Mouse (Mus musculus): Measurements from ENCODE around the gene Shoc2.
A peak's percentile ranks its signal among the peaks of the same experiment; 100 is the strongest.
"Not testable (repeated sequence)": the region's sequence is repeated elsewhere in the genome, so short reads cannot be mapped to it uniquely, and the experiment has no call there.

The Shoc2 gene

DNA sequence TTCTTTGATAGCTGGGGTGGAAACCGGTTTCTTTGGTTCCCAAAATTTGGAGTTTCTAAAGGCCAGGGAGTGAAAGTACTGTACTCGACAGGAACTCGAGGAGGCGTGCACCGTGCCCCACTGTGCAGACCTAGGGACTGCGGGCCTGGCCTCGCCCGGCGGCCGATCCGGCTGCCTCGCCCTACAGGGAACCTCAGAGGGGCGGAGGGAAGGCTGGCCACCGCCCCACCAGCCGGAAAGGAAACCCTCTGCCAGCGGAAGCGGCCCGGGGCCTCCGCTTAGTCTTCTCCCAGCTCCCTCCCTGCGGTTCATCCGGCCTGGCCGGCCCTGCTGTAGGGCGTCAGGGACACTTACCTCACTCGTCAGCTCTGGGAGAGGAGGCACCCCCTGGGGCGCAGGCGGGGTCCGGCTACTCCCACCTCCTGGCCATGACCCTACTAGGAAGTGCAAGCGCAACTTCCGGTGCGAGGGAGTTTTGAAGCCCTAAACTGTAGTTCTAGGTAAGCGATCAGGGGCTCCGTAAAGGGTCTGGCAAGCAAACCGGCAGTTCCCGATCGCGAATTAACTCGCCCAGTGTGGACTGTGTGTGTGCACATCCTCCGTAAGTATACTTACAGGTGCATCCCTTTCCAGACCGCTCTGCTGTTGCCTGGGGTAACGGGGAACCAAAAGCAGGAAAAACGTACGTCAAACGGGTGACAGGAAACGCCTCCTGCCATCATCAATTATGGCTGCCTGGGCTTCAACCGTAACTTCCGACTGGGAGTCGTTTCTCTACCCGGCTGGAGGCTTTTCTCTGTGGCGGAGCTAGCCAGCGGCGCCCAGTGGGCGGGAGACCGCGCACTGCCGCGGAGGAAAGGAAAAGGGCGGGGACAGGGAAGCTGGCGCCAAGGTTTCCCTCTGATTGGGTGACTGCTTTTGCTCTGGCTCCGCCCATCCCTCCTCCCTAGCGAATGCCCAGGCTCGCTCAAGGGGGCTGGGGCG lies at the start of gene Shoc2, which contains the start of gene Bbip1:
Shoc2 (plus strand) TSS at position 505 of the 984 bp plus-strand sequence.
Bbip1 (minus strand) TSS at position 826 of the 984 bp plus-strand sequence.
- DNase-seq = peak; percentile 99

DNA sequence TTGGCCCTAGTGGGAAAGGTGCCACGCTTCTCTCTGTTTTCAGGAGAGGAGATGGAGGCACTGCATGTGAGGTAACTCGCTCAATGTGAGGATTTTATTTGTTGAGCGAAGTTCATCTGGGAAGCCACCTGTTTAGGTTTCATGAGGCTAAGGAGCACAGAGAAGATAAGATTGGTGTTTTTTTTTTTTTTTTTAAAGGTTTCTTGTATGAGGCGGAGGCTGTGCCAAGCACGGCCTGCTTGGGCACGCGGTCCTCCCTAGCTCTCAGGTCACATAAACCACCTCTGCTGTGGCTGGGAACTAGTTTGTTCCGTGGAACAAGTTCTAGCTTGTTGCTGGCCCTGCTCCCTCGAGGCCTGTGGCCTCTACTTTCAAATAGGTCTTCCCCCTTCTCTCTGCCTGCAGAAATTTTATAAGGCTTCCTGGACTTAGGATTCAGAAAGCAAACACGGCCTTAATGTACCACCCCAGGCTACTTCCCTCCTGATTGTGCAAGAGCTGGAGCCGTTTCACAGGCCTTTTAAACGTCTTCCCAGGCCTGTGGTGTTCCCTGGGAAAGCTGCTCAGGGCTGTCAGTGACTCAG lies 49.5 kb upstream of the Shoc2 start:
- peak; percentile 52 to 60 for DNase-seq

DNA sequence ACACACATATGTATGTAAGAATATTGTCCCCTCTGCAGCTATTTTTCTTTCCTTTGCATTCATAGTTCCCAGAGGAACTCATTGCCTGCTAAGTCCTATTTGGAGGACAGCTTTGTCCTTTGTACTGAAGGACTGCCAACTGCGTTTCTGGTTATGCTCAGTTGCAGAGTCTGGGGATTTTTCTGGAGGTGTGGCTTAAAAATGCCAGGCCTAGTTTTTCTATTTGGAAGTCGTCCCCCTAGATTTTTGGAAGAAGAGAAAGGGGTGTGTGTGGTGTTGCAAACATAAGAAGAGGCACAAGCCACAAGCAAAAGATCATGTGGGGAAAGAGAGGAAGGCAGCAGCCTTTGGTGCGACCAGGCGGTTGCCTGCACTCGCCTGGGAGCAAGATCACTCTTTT lies 46.1 kb upstream of the Shoc2 start:
- DNase-seq = no peak

DNA sequence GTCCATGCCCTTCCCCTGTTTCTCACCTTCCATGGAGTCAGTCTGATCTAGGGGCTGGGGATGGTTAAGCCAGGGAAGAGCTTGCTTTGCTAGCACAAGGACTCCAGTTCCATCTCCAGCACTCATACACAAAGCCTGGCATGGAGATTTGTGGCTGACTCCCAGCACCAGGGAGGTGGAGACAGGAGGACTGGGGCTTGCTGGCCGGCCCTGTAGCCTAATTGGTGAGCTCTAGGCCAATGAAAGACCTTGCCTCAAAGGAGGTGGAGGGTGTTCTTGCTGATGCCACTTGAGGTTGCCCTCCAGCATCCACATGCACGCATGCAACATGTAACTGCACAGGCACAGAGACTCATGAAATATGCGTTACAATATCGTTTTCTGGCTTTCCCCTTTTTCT lies 45.6 kb upstream of the Shoc2 start:
- no peak for DNase-seq

DNA sequence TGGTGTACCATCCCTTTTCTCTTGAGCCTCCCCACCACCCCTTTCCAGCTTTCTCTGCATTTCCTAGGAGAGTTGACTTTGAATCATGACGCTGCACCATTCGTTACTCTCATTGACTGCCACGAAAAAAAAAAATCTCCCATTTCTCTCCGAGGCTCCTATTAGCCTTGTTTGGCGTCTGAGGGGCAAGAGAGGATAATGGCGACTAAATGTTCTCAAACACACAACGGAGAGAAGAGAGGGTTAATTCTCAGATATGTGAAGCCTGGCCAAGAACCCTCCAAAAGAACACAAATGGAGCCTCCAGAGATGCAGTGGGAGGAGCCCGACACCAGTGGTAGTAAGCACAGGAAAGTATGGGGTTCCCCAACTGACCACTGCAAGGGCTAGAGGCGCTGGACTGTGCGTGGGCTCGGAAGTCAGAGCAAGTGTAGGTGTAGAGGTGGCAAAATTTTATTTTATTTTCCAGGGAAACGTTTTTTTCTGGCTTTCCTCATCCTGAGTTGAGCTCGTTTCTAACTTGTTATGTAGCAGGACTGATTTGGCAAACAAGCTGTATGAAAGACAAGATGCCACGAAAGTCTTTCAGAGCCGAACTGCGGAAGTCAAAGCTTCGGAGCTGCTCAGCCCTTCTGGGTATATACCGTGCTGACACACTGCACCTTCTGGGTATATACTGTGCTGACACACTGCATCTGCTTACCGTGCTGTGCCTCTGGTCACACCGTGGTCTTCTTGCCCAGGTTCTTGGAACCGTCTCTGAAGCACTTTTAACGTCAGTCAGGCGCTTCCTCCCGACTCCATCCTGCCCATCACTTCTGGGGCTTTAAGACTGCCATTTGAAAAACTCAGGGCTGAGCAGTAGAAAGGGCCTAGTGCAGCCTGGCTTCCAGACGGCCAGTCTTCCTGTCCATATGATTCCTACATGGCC lies 44.9 kb upstream of the Shoc2 start:
- DNase-seq = no peak

DNA sequence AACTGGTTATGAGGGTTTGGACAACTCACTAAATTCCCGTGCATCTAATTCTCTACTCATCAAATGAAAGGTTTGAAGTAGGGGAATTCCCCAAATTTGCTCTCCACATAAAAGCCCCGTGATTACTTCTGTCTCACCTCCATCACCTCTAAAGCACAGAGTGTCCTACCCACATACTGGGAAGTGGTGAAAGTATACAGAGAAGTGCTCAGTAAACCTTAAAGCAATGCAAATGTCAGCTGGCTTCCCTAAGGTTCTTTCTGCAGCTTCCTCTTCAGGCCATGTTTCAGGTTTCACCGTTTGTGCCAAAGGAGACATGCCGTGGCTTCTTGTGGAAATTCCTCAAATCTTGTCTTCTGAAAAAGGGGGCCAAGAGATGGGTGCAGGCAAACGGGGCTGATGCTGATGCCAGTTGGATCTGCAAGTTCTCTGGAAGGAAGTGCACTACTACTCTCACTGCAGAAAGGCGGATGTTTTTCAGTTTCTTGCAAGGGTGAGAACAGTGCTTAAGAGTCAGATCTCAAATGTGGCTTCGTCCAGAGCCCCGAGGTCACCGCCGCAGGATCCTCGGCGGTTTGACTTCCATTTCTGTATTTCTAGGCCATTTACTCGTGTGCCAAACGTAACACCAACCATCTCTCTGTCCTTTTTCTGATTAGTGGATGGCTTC lies 44.0 kb upstream of the Shoc2 start:
- DNase-seq = no peak

DNA sequence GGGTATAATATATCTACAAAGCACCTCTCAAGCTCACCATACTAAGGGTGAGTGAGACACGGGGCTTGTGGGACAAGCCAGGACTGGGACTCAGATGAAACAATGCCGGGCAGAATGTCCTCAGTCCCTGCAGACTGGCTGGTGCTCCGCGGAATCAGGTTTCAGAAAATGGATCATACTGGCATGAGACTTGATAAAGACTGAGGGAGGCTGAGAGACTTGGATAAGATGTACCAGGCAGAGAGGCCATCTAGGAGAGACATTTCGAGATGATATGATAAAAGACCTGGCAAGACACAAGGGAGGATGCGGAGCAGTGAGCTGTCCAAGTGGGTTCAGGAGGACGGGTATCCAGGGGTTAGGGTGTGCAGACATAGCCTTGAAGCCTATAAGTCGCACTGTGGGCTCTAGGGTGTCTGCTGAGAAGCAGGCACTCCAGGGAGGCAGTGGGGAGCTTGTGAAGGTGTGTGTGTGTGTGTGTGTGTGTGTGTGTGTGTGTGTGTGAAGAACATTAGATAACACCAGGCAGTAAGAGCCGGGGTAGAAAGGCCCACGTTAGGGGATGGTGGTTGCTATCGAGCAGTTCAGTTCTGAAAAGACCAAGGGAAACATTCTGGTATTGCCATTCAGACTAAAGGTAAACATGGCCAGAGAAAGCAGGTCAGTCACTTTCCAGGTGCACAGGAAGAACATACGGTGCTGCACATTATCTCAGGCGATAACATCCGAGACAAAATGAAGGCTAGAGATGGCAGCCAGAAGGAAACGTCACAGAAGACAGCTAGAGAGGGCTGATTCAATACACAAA lies 42.0 kb upstream of the Shoc2 start:
- DNase-seq = no peak

DNA sequence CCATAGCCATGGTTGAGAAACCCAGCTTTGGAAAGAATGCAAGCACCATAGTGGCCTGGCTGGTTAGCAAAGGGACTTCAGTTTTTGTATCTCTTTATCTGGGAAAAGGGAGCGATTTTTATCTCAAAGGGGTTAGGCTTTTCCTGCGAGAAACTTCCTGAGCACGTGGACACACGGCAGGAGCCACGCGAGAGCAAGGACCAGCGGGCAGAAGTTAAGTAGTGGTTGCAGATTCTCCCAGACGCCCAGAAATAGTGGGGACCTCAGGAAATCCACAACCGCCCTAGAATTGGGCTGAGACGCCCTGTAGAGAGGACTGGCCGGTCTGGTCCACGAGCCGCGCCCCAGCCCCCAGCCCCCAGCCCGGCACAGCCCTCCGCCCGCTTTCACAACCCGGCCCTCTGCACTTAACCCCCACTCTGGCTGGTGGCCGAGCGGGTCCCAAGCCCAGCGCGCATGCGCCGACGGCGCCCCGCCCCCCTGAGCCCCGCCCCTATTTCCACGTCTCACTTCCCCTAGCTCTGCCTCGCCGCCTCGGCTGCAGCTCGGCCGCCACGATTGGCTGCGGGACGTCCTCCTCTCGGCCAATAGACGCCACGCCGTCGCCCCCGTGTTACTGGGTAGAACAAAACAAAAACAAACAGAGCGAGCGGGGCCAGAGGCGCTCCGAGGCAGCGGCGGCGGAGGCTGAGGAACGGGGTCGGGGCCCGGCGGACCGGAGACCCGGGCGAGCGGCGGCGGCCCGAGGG lies 41.2 kb upstream of the Shoc2 start:
- DNase-seq = peak; percentile 96

DNA sequence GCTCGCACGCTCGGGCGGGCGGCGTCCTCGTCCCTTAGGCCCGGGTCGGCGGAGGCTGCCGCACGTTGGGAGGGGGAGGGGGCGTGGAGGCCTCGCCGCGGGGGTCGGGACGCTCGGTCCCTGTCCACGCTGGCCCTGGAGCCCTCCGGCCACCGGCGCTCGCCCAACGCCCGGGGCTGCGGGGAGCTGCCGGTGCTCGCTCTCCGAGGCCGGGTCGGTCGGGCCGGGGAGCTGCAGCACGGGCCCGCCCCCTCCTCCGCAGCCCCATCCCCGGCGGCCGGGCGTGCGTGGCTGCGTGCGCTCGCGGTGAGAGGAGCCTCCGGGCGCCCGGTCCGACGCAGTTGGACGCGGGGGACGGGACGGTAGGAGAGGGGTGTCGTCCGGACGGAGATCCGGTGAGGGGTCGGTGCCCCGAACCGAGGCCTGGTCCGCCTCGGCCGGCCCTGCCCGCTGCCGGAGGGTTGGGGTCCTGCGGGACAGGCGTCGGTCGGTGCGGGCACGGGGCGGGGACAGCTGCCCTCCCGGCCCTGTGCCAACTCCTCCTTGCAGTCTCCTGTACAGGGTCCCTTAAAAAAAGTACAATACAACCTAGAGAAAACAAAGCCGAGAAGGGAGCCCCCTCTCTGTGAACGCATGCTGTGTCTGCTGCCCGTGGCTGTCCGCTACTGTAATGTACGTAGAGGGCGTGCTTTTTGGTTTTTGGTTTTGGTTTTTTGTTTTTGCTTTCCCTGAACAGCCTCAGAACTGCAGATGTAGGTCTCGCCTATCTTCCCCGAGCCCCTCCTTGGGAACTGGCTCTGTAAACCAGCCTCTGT lies 40.4 kb upstream of the Shoc2 start:
- peak; percentile 47 to 48 for DNase-seq

DNA sequence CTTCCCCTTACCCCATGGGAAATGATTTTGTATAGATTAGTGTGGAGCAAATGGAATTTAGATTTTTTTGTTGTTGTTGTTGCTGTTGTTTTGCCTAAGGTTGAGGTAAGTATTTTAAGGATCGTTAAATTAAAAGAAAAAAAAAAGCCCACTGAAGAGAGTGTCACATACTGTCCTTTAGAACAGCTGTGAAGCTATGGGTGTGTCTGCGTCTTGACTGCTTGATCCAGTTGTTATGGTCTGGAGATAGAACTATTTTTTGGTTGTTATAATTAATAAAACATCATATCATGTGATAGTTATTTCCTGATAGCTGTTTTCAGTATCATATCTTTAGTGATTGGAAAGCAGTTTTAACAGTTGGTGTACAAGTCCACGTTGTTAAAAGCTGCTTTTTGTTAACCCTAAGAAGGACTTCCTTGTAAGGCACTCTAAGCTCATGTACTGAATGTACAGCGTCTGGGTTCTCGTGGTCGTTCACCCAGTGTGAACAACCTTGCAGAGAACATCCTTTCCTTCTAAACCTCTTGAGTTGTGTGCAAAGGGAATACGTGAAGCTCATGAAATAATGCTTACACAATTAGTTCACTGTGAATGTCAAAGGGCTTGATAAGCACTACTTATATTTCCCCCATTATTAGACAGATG lies 39.1 kb upstream of the Shoc2 start:
- no peak for DNase-seq

DNA sequence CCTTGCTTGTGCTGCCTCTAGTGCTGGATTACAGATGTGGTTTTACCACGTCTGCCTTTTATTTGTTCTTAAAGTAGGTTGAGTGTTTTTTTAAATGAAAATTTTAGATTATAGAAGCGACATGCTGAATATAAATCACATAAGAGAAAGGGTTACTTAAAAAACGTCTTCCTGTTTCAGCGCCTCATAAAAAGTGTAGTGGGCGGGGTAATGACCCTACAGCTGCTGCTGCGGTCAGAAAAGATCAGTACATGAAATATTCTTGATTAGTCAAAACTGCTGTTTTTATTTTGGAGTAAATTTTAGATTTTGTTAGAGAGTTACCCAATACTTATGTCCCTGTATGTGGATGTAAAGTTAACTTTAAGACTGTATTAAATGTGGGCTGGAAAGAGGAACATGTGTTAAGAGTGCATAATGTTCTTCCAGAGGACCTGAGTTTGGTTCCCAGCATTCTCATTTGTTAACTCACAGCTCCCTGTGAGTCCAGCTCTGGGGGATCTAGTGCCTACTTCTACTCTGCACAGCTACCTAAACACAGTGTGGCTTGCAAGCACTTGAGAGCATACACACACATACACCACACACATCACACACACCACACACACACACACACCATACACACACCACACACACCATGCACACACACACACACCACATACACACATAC lies 37.9 kb upstream of the Shoc2 start:
- no peak for DNase-seq

DNA sequence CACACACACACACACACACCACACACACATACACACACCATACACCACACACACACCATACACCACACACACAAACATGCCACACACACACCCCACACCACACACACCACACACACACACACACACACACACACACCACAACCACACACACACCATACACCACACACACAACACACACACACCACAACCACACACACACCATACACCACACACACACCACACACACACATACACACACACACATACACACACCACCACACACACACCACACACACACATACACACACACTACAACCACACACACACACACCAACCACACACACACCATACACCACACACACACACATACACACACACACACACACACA lies 37.4 kb upstream of the Shoc2 start:
- not testable (repeated sequence) for DNase-seq

DNA sequence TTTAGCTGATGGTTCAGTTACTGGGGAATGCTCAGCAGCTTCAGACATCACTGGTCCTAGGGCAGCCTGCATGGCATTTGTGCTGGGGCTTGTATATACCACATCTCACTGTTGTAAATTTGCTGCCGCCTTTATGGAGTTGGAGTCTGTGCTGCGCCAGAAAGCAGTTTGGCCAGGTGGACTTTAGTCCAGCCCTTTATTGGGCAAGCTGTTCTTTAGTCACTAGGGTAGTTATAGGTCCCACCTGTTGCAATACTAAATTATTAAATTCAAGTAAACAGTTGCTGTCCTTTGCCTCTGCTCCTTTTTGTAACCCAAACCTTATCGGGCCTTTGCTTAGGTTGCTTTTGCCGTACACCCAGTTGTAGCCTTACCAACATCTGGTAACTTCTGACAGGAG lies 29.2 kb upstream of the Shoc2 start:
- no peak for DNase-seq

DNA sequence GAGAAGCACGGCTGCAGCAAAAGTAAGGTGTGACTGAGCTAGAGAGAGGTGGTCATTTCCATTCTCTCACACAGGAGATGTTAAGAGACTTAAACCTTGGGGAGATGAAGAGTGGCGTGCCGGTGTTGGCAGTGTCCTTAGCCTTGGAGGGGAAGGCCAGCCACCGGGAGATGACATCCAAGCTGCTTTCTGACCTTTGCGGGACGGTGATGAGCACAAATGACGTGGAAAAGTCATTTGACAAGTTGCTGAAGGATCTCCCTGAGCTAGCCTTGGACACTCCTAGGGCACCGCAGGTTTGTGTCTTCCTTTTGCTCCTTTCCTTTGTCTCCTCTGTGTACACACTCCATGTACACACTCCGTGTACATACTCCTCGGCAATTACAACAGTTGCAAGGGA lies 24.6 kb upstream of the Shoc2 start:
- DNase-seq = no peak

DNA sequence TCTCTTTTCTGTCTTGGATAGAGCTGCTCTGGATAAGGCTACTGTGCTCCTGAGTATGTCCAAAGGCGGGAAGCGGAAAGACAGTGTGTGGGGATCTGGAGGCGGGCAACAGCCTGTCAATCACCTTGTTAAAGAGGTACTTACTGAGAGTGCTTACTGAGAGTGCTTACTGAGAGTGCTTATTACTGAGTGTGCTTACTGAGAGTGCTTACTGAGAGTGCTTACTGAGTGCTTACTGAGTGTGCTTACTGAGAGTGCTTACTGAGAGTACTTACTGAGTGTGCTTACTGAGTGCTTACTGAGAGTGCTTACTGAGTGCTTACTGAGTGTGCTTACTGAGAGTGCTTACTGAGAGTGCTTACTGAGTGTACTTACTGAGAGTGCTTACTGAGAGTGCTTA lies 22.1 kb upstream of the Shoc2 start:
- DNase-seq = not testable (repeated sequence)

DNA sequence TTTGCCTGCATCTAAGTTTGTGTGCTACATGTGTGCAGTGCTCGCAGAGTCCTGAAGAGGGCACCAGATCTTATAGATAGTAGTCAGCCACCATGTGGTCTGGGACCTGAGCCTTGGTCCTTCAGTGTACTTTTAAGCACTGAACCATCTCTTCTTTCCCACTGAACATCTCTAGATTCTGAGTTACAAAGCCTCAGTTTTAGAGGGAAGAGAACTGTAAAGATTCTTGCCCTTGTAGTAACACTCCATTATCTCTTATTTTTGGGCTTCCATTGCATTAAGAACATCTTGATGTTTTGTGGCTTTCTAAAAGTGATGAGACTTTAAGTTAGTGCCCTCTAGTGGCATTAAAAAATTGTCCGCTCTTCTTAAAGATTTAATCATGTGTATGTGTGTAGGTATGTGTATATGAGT lies 18.8 kb upstream of the Shoc2 start:
- DNase-seq = no peak

DNA sequence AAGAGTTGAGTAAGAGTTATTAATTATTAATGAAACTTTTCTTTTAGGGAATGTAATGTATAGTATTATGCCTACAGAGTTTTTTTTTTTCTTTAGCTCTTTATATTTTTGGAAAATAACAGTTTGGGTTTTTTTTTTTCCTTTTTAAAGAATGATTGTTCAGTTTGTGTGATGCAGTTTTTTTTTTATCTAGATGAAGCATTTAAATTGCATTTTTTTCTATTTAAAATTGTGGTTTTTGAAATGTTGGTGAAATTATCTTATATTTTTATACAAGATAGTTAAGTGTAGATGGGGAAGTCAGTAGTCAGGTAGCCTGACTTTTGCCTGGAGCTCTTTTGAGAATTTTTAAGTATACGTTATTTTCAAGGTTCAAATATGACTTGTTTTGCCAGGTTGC lies 17.4 kb upstream of the Shoc2 start:
- DNase-seq = no peak

DNA sequence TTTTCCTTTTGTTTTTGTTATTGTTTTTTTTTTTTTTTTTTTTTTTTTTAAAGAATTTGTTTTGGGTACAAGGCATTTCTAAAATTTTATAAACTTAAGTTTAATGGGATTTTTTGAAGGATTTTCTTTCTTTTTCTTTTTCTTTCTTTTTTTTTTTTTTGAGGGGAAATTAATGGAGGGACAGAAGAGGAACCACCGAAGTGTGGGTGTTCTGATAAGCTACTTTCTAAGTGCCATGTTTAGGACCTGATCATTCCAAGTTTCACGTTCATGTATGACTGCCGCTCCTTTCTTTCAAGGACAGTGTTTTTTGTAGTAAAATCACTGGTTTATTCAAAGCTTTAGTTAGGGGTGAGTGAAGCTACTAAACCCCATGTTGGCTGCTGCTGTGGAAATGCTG lies 14.9 kb upstream of the Shoc2 start:
- DNase-seq = no peak

DNA sequence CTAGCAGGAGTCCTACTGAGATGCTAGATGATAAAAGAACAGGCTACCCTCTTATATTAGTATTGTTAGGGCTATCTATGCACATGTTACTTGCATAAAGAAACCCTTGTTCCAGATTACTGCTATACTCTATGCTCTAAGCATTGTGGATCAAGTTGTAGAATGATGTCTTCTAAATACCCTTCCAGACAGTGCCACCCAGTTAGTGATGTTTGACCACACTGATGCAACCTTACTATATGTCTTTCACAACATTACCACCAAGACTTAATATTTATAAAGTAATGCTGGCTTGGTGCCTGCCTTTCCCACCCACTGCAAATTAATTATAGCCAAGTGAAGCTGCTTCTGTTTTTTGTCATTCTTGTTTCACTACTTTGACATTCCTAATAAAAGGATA lies 11.1 kb upstream of the Shoc2 start:
- DNase-seq = no peak
